Mouse (Mus musculus) frontal cortex, postnatal 10 days (tissue): ENCODE results near the gene Rsad1.

Source experiments
- DNase-seq, 2 experiments: peaks; one replicate each; pipeline ENCODE4 v3.0.0; 2022; ENCODE audit warnings: low spot score in 2 of 2, mixed read lengths in 1 of 2

Rsad1 gene

DNA sequence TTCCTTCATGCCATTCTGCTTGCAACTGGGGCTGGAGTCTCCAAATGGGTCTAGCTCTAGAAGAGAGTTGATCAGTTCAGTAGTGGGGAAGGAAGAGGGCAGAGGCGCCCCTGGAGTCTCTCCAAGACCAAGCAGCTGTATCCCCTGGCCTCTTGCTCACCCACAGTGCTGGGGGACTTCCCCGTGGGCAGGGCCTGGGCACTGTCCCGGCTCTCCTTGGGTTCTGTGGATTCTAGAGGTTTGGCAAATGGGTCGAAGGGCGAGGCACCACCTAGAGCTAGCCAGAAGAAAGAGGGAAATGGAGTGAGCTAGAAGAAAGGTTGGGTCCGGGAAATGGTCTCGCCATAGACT, 57.3 kb downstream of the Rsad1 start:
- DNase-seq = no peak

DNA sequence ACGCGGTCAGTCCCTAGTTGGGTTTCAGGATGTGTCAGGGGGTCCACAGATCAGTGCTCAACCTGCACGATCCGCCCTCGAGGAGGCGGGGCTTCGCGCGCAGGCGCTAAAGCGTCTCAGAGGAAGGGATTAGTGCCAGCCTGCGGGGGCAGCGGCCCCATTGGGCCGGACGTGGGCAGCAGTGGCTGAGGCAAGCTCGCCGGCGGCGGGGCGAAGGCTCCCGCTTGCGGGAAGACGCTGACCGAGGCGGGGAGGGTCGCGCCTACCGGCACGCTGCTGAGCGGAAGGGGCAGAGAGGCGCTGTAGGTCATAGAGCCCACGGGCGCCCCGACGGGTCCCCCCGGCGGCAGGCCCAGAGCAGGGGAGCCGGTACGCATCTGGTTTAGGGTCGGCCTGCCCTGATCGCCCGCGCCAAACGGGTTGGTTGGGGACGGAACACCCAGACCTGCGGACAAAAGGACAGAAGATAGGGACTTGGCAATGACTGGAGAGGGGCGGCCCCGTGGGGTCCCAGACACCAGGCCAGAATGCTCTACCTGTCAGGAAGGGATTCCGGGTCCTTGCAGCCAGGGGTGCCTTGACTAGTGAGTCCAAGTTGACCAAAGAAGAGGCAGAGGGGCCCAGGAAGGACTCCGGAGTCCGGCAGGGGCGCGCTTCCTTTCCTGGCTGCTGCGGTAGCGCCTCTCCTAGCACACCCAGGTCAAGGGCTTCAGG, 57.9 kb downstream of the Rsad1 start:
- DNase-seq = peak in 1 of 2 experiments; percentile 60
